Mouse (Mus musculus) embryonic fibroblast, embryonic 13.5 days (primary cell): ENCODE data around the gene Sept4.
A peak's percentile ranks its signal among the peaks of the same experiment; 100 is the strongest.

Experiments used
- CTCF ChIP-seq: IDR thresholded peaks from 2 replicates; pipeline ENCODE4 v1.5.1; 2011; ENCODE audit warnings: mild to moderate bottlenecking, control low read depth, low read length, moderate library complexity, borderline replicate concordance; ENCODE audit not compliant: insufficient read depth
- POLR2A ChIP-seq: IDR thresholded peaks from 2 replicates; pipeline ENCODE4 v1.6.1; 2011; ENCODE audit warnings: low read depth, mild to moderate bottlenecking, control low read depth, low read length, moderate library complexity

- TF ChIP-seq CTCF (no peak), POLR2A (peak; percentile 41)
Observed at GRCm38 (mm10) chr11:87589605-87590004, 20.9 kb downstream of the Sept4 start.
